Mouse (Mus musculus): ENCODE data around the gene Nrxn2. TPM values are rescaled to one million over a fixed set of nuclear protein-coding genes. Genes with fewer than 3 reads are reported as not detected.

Gene Nrxn2
- polyA plus RNA-seq, 1 experiment = 0.01 TPM

GRCm38 (mm10) chr19:6462841-6463240, 44.3 kb downstream of the Nrxn2 start:
- Histone ChIP-seq H3K4me3 (no peak overlapping the region), H3K4me2 (ENCODE audit: low read depth) (no peak overlapping the region), H3ac (ENCODE audit: control insufficient read depth, insufficient read length) (no peak overlapping the region), H3K79me2 (ENCODE audit: control insufficient read depth, insufficient read depth) (no peaks in the 10 kb centered on the region), H3K27me3 (ENCODE audit: control insufficient read depth, insufficient read depth, insufficient read length) (peaks cover 54% of the 10 kb centered on the region), H3K36me3 (ENCODE audit: control insufficient read depth, insufficient read depth) (no peaks in the 10 kb centered on the region)
- TF ChIP-seq MYOG (IDR thresholded peaks at IDR 0.05; ENCODE audit: control insufficient read depth in 1 of 3, insufficient read depth in 1 of 3, insufficient read length in 2 of 3, low read depth in 2 of 3) (no peak), TCF12 (IDR thresholded peaks at IDR 0.05; ENCODE audit: insufficient read depth, poor library complexity, severe bottlenecking) (no peak), USF1 (IDR thresholded peaks at IDR 0.05; ENCODE audit: low read depth) (no peak), REST (IDR thresholded peaks at IDR 0.05; ENCODE audit: insufficient read depth, insufficient read length) (no peak), TCF3 (IDR thresholded peaks at IDR 0.05; ENCODE audit: insufficient read length, low read depth) (no peak), POLR2AphosphoS2 (IDR thresholded peaks at IDR 0.05; ENCODE audit: insufficient read length, low read depth) (no peak), SRF (IDR thresholded peaks at IDR 0.05; ENCODE audit: control insufficient read depth, insufficient read length, low read depth) (no peak), POLR2A (IDR thresholded peaks at IDR 0.05; ENCODE audit: insufficient read length, low read depth) (no peak), E2F4 (IDR thresholded peaks at IDR 0.05; ENCODE audit: insufficient read depth) (no peak)

DNA sequence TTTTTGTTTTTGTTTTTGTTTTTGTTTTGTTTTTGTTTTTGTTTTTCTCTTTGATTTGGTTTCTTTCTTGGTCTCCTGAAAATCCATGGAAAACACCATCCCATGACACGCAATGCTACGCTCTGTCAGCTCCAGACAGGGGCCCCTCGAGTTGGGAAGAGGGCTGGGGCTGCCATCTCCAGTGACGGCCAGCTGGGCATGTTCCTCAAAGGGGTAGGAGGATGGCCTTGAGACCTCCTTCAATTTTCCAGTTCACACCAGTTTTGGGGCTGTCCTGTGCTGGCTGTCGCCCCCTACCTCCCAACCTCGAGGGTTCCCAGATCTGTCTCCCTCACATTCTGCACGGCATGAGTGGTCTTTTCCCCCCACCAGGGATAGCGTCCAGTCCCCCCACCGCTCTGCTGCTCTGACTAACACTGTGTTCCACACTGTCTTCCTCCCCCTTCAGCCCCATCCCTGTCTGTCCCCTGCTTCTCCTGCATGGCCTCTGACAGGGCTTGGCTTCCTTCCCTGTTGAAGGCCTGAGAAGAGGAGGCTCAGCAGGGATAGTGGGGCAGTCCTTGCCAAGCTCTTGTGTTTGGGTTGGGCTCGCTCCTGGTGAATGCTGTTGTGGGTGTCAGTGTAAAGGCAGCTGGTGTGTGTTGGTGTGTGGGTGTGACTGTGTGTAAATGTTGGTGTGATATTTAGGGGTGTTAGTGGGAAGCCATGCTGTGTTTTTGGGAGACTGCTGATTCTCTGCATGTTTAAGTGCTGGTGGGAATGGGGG, 46.0 kb downstream of the Nrxn2 start:
- H3K4me2 ChIP-seq (ENCODE audit: low read depth) = no peak overlapping the region
- peaks cover 66% of the 10 kb centered on the region for H3K27me3 ChIP-seq (ENCODE audit: control insufficient read depth, insufficient read depth, insufficient read length)

GRCm38 (mm10) chr19:6465090-6465489, 46.6 kb downstream of the Nrxn2 start:
- H3K4me3 ChIP-seq = no peak overlapping the region
- H3K79me2 ChIP-seq (ENCODE audit: control insufficient read depth, insufficient read depth) = no peaks in the 10 kb centered on the region
- no peaks in the 10 kb centered on the region for H3K36me3 ChIP-seq (ENCODE audit: control insufficient read depth, insufficient read depth)
- H3K4me2 ChIP-seq (ENCODE audit: low read depth) = no peak overlapping the region
- TF ChIP-seq REST (IDR thresholded peaks at IDR 0.05; ENCODE audit: insufficient read depth, insufficient read length) (no peak), MYOD1 (IDR thresholded peaks at IDR 0.05; ENCODE audit: control insufficient read depth in 1 of 3, insufficient read length in 2 of 3, low read depth in 2 of 3) (no peak), SRF (IDR thresholded peaks at IDR 0.05; ENCODE audit: control insufficient read depth, insufficient read length, low read depth) (no peak), TCF12 (IDR thresholded peaks at IDR 0.05; ENCODE audit: insufficient read depth, poor library complexity, severe bottlenecking) (no peak), POLR2AphosphoS2 (IDR thresholded peaks at IDR 0.05; ENCODE audit: insufficient read length, low read depth) (no peak)
- no peak overlapping the region for H3ac ChIP-seq (ENCODE audit: control insufficient read depth, insufficient read length)
- peaks cover 65% of the 10 kb centered on the region for H3K27me3 ChIP-seq (ENCODE audit: control insufficient read depth, insufficient read depth, insufficient read length)

More for the DNA sequence above, 46.0 kb downstream of the Nrxn2 start:
- H3ac ChIP-seq (ENCODE audit: control insufficient read depth, insufficient read length) = no peak overlapping the region
- H3K79me2 ChIP-seq (ENCODE audit: control insufficient read depth, insufficient read depth) = no peaks in the 10 kb centered on the region
- no peak for TF ChIP-seq SRF (IDR thresholded peaks at IDR 0.05; ENCODE audit: control insufficient read depth, insufficient read length, low read depth)
- TF ChIP-seq USF1 (IDR thresholded peaks at IDR 0.05; ENCODE audit: low read depth) = no peak
- no peak for TF ChIP-seq MAX (IDR thresholded peaks at IDR 0.05; ENCODE audit: low read depth)
- no peak for TF ChIP-seq REST (IDR thresholded peaks at IDR 0.05; ENCODE audit: insufficient read depth, insufficient read length)
- TF ChIP-seq MYOD1 (IDR thresholded peaks at IDR 0.05; ENCODE audit: control insufficient read depth in 1 of 3, insufficient read length in 2 of 3, low read depth in 2 of 3) = no peak
- TF ChIP-seq POLR2AphosphoS2 (IDR thresholded peaks at IDR 0.05; ENCODE audit: insufficient read length, low read depth) = no peak
- TF ChIP-seq TCF12 (IDR thresholded peaks at IDR 0.05; ENCODE audit: insufficient read depth, poor library complexity, severe bottlenecking) = no peak
- TF ChIP-seq TCF3 (IDR thresholded peaks at IDR 0.05; ENCODE audit: insufficient read length, low read depth) = no peak
- no peak for TF ChIP-seq MYOG (IDR thresholded peaks at IDR 0.05; ENCODE audit: control insufficient read depth in 1 of 3, insufficient read depth in 1 of 3, insufficient read length in 2 of 3, low read depth in 2 of 3)
- TF ChIP-seq CEBPB (IDR thresholded peaks at IDR 0.05; ENCODE audit: insufficient read depth, poor library complexity, severe bottlenecking) = no peak
- TF ChIP-seq E2F4 (IDR thresholded peaks at IDR 0.05; ENCODE audit: insufficient read depth) = no peak
- no peak for TF ChIP-seq POLR2A (IDR thresholded peaks at IDR 0.05; ENCODE audit: insufficient read length, low read depth)
- no peaks in the 10 kb centered on the region for H3K36me3 ChIP-seq (ENCODE audit: control insufficient read depth, insufficient read depth)
- H3K4me3 ChIP-seq = no peak overlapping the region

GRCm38 (mm10) chr19:6466945-6467344, 48.4 kb downstream of the Nrxn2 start:
- H3ac ChIP-seq (ENCODE audit: control insufficient read depth, insufficient read length) = no peak overlapping the region

More at GRCm38 (mm10) chr19:6466945-6467344, 48.4 kb downstream of the Nrxn2 start:
- no peaks in the 10 kb centered on the region for H3K36me3 ChIP-seq (ENCODE audit: control insufficient read depth, insufficient read depth)
- no peak for TF ChIP-seq USF1 (IDR thresholded peaks at IDR 0.05; ENCODE audit: low read depth)
- no peak for TF ChIP-seq CEBPB (IDR thresholded peaks at IDR 0.05; ENCODE audit: insufficient read depth, poor library complexity, severe bottlenecking)
- no peak for TF ChIP-seq POLR2AphosphoS2 (IDR thresholded peaks at IDR 0.05; ENCODE audit: insufficient read length, low read depth)
- TF ChIP-seq TCF3 (IDR thresholded peaks at IDR 0.05; ENCODE audit: insufficient read length, low read depth) = no peak
- no peak for TF ChIP-seq MYOD1 (IDR thresholded peaks at IDR 0.05; ENCODE audit: control insufficient read depth in 1 of 3, insufficient read length in 2 of 3, low read depth in 2 of 3)
- TF ChIP-seq SRF (IDR thresholded peaks at IDR 0.05; ENCODE audit: control insufficient read depth, insufficient read length, low read depth) = no peak
- H3K4me3 ChIP-seq = no peak overlapping the region
- no peak overlapping the region for H3K4me2 ChIP-seq (ENCODE audit: low read depth)
- peaks cover 65% of the 10 kb centered on the region for H3K27me3 ChIP-seq (ENCODE audit: control insufficient read depth, insufficient read depth, insufficient read length)
- no peaks in the 10 kb centered on the region for H3K79me2 ChIP-seq (ENCODE audit: control insufficient read depth, insufficient read depth)
